Mouse (Mus musculus) stomach, postnatal 0 days (tissue): ENCODE measurements around the gene Apom. TPM values are rescaled to one million over a fixed set of nuclear protein-coding genes. Genes with fewer than 3 reads are reported as not detected.

ENCODE experiments used
- ATAC-seq: fragments of 200-750 bp; cut with Nextera tagmentation; 2 replicates; pipeline ENCODE4 v1.8.0; 2017; ENCODE audit not compliant: low FRiP score, low TSS enrichment
- DNase-seq: peaks from one replicate; pipeline ENCODE4 v3.0.0-alpha.2; 2016; ENCODE audit warnings: low spot score
- H3K27ac ChIP-seq: fragments of 300-500 bp; sonication (generic); replicated peaks from 2 replicates; pipeline ENCODE4 v1.5.1; 2014; ENCODE audit warnings: mild to moderate bottlenecking, control low read depth
- H3K27me3 ChIP-seq: fragments of 300-500 bp; sonication (generic); 2 replicates; pipeline ENCODE4 v1.6.1; 2014; ENCODE audit warnings: low read length; ENCODE audit not compliant: control insufficient read depth, insufficient read depth
- H3K36me3 ChIP-seq: fragments of 300-500 bp; sonication (generic); 2 replicates; pipeline ENCODE4 v1.6.1; 2014; ENCODE audit warnings: low read length, mixed read lengths; ENCODE audit not compliant: control insufficient read depth, insufficient read depth
- H3K4me1 ChIP-seq: fragments of 300-500 bp; sonication (generic); replicated peaks from 2 replicates; pipeline ENCODE4 v1.6.1; 2014; ENCODE audit warnings: antibody characterized with exemption; ENCODE audit not compliant: control insufficient read depth, insufficient read depth
- H3K4me2 ChIP-seq: fragments of 300-500 bp; sonication (generic); replicated peaks from 2 replicates; pipeline ENCODE4 v1.6.1; 2014; ENCODE audit warnings: low read depth, mild to moderate bottlenecking, control low read depth, moderate library complexity
- H3K4me3 ChIP-seq: fragments of 300-500 bp; sonication (generic); 2 replicates; pipeline ENCODE4 v1.5.1; 2014; ENCODE audit warnings: low read depth, low read length, control low read depth
- H3K9ac ChIP-seq: fragments of 300-500 bp; sonication (generic); 2 replicates; pipeline ENCODE4 v1.6.1; 2014; ENCODE audit warnings: mild to moderate bottlenecking, low read length, control low read depth, mixed read lengths
- H3K9me3 ChIP-seq: fragments of 300-500 bp; sonication (generic); 2 replicates; pipeline ENCODE4 v1.6.1; 2016; ENCODE audit warnings: low read length; ENCODE audit not compliant: control insufficient read depth
- CTCF ChIP-seq: IDR thresholded peaks from 2 replicates; pipeline ENCODE4 v1.5.1; 2016; ENCODE audit warnings: antibody characterized with exemption, low read depth, mild to moderate bottlenecking, moderate library complexity
- EP300 ChIP-seq: optimal IDR thresholded peaks from 2 replicates; pipeline ENCODE3; 2016; ENCODE audit warnings: antibody characterized with exemption
- whole genome bisulfite sequencing: fragments of 180-500 bp; shearing (Covaris S2); extraction: QIAGEN DNeasy Blood & Tissue Kit; methylation state at CpG from one replicate; pipeline ENCODE4 v1.1.7; 2014; 5-methylcytosine and 5-hydroxymethylcytosine counted together
- polyA plus RNA-seq: library from polyadenylated mRNA; unstranded; fragments of >200 nt; fragmentation: Nextera tagmentation; extraction: Ambion mirVana; gene quantifications from 2 replicates; pipeline ENCODE4 v1.2.1, GENCODE M21; 2015

Apom gene
- polyA plus RNA-seq, 1 experiment from 2014 or later: 1.3 TPM

DNA sequence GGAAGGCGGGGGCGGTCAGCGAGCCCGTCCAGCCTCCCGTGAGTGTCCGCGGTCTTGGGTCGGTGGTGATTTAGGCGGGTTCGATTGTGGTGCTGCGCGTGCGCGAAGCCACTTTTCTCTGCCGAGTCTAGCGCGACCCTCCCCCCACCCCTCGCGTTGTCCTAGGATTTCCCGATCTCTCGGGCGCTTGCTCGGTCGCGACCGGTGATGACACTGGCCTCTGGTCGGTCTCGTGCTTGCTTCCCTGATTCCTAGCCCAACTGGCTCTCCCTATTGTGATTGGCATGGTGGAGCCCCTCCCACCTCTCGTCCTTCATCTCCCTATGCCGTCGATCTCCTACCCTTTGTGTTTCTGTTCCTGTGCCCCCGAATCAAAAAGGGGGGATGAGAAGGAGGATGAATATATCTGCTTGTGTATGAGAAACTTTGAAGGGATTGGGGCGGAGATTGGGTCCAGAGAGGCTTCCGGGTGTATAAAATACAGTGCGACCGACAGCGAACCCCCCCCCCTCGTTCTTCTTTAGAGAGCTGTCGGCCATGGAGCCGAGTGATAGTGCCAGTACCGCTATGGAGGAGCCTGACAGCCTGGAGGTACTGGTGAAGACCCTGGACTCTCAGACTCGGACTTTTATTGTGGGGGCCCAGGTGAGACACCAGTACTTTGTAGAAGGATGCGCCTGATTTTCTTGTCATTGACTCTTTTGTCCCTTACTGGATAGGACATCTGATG, 3.9 kb upstream of the Apom start:
- peak overlapping the region; percentile 96 for H3K27ac ChIP-seq
- DNase-seq (no peak), ATAC-seq (peak; percentile 63)

DNA sequence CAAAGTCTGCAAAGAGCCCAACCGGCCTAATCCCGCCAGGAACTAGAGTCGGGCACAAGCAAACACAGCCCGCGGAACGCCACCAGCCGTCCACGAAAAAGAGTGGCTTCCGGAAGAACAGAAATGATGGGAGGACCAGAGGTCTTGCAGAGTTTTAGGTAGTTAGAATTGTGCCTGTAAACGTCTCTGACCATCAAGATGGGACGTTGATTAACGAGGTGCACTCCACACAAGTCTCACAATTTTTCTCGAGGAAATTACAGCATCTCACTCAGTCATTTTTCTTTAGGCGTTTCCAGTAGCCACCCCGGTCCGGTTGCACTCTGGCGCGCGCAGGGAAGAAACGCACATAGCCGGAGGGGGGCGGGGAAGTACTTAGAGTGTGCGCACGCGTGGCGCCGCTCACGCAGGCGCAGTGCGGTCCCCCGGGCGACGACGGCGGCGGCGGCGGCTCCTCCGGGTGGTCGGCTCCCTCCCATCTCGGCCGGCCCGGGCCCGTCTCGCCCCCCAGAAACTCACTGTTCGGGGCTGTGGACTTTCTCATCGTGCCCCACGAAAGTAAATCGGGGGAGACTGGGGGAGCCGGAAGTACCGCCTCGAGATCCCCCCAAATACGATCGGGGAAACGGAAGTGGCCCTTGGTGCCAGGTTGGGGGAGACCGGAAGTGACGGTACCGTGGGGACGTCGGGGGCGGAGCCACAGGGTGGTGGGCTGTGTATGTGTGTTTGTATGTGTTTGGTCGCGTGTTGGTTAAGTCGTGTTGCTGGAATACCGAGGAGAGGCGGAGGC, 3.1 kb upstream of the Apom start, which contains the start of gene Bag6:
Gene Bag6 (plus strand): TSS at position 378 of the 790 bp plus-strand sequence.
- no peaks in the 10 kb centered on the region for H3K27me3 ChIP-seq
- ATAC-seq (peak; percentile 90), DNase-seq (peak; percentile 93)
- no peaks in the 10 kb centered on the region for H3K4me1 ChIP-seq
- H3K9ac ChIP-seq: peak within 1 kb of the TSS; percentile 88
- WGBS: under 1% methylated on average over 66 of the region's 66 CpGs
- H3K36me3 ChIP-seq: peaks cover 9% of the 10 kb centered on the region
- H3K9me3 ChIP-seq: no peaks in the 10 kb centered on the region
- H3K4me2 ChIP-seq: peak within 1 kb of the TSS; percentile 77
- TF ChIP-seq EP300: peak; percentile 92
- peak; percentile 31; the same call in 1 of the 2 replicates for TF ChIP-seq CTCF
- H3K27ac ChIP-seq: peak within 1 kb of the TSS; percentile 96
- peak within 1 kb of the TSS; percentile 78 for H3K4me3 ChIP-seq

More for the DNA sequence above, 3.9 kb upstream of the Apom start:
- Histone ChIP-seq H3K36me3 (peaks cover 15% of the 10 kb centered on the region), H3K9ac (peak overlapping the region; percentile 88), H3K4me1 (no peaks in the 10 kb centered on the region), H3K4me3 (peak overlapping the region; percentile 78), H3K4me2 (peak overlapping the region; percentile 77), H3K9me3 (no peaks in the 10 kb centered on the region), H3K27me3 (no peaks in the 10 kb centered on the region)
- TF ChIP-seq CTCF: no peak
- TF ChIP-seq EP300: no peak
- under 1% methylated on average over 41 of the region's 43 CpGs for WGBS

DNA sequence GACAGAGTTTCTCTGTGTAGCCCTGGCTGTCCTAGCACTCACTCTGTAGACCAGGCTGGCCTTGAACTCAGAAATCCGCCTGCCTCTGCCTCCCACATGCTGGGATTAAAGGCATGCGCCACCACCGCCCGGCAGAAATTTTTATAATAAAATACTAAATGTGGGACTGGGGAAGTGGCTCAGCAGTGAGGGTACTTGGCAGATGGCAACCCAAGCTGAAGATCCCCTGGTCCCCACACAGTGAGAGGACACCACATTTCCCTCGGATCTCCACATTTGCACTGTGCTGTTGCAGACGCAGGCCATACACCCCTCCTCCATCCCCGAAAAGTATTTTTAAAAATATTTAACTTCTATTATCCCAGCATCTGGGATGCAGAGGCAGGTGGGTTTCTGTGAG, 1.7 kb upstream of the Apom start:
- TF ChIP-seq CTCF (no peak), EP300 (no peak)

DNA sequence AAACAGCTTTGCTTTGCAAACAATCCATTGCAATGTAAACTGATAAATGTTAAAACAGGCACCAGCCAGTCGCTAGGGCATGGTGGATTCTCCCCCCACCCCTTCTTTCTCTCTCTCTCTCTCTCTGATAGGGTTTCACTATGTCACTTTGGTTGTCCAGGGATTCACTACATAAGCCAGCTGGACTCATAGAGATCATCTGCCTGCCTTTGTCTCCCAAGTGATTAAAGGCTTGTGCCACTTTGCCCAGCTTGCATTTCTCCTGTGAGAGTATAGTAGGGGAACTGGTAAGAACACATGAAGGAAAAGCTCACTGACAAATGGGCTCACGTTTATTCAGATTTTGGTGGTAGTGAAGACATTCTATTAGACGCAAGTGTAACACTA, 317 bp upstream of the Apom start:
- DNase-seq (no peak), ATAC-seq (no peak)
- 67% methylated on average over 3 of the region's 3 CpGs for WGBS
- TF ChIP-seq CTCF (no peak), EP300 (no peak)
- H3K4me2 ChIP-seq: no peak overlapping the region
- H3K9ac ChIP-seq: no peak overlapping the region
- H3K4me1 ChIP-seq: no peaks in the 10 kb centered on the region
- H3K9me3 ChIP-seq: no peaks in the 10 kb centered on the region
- no peak overlapping the region for H3K4me3 ChIP-seq
- no peaks in the 10 kb centered on the region for H3K27me3 ChIP-seq
- H3K27ac ChIP-seq: no peak overlapping the region
- no peaks in the 10 kb centered on the region; the same call in none of the 2 replicates for H3K36me3 ChIP-seq

More for the DNA sequence above, 1.7 kb upstream of the Apom start:
- Histone ChIP-seq H3K4me2 (no peak overlapping the region), H3K9ac (no peak overlapping the region), H3K9me3 (no peaks in the 10 kb centered on the region), H3K4me3 (no peak overlapping the region), H3K36me3 (peaks cover 3% of the 10 kb centered on the region), H3K27me3 (no peaks in the 10 kb centered on the region), H3K4me1 (no peaks in the 10 kb centered on the region), H3K27ac (no peak overlapping the region)
- DNase-seq (no peak), ATAC-seq (no peak)
- WGBS: 91% methylated on average over 7 of the region's 7 CpGs

- no peak overlapping the region for H3K9ac ChIP-seq
- H3K27ac ChIP-seq: no peak overlapping the region
- no peak overlapping the region for H3K4me3 ChIP-seq
- H3K36me3 ChIP-seq: no peaks in the 10 kb centered on the region; the same call in none of the 2 replicates
- DNase-seq: no peak
- no peaks in the 10 kb centered on the region for H3K27me3 ChIP-seq
- no peak overlapping the region for H3K4me2 ChIP-seq
- H3K4me1 ChIP-seq: peaks cover 3% of the 10 kb centered on the region; the same call in 1 of the 2 replicates
- H3K9me3 ChIP-seq: no peaks in the 10 kb centered on the region
- 91% methylated on average over 8 of the region's 8 CpGs for WGBS
- no peak for ATAC-seq
- TF ChIP-seq CTCF (no peak), EP300 (no peak)
These were observed 812 bp downstream of the Apom start for GRCm38 (mm10) chr17:35131038-35131437.
